Mouse (Mus musculus) ovary, adult 18-20 months (tissue): ENCODE measurements around the gene Ptbp2.

Experiments used
- DNase-seq: peaks from one replicate; pipeline ENCODE4 v3.0.0; 2022; ENCODE audit warnings: low spot score, mixed read lengths

The Ptbp2 gene

GRCm38 (mm10) chr3:119784366-119784765 lies at the start of gene Ptbp2:
TSS of gene Ptbp2 (minus strand) at chr3:119784466.
- DNase-seq = no peak

GRCm38 (mm10) chr3:119814678-119815077 lies 30.4 kb upstream of the Ptbp2 start:
- DNase-seq = no peak

GRCm38 (mm10) chr3:119806123-119806522 lies 21.9 kb upstream of the Ptbp2 start:
- no peak for DNase-seq

- no peak for DNase-seq
Observed at GRCm38 (mm10) chr3:119794677-119795365, 10.6 kb upstream of the Ptbp2 start.

GRCm38 (mm10) chr3:119782946-119783701 lies 1.1 kb downstream of the Ptbp2 start:
- DNase-seq = peak; percentile 68

- peak; percentile 29 for DNase-seq
Observed at GRCm38 (mm10) chr3:119782022-119782945, 2.0 kb downstream of the Ptbp2 start.

GRCm38 (mm10) chr3:119780876-119781275 lies 3.4 kb downstream of the Ptbp2 start:
- DNase-seq = no peak

- DNase-seq = no peak
Observed at GRCm38 (mm10) chr3:119779261-119779660, 5.0 kb downstream of the Ptbp2 start.

GRCm38 (mm10) chr3:119778431-119778830 lies 5.8 kb downstream of the Ptbp2 start:
- DNase-seq = no peak

GRCm38 (mm10) chr3:119776129-119776528 lies 8.1 kb downstream of the Ptbp2 start:
- no peak for DNase-seq

- DNase-seq = no peak
Observed at GRCm38 (mm10) chr3:119772789-119773188, 11.5 kb downstream of the Ptbp2 start.

GRCm38 (mm10) chr3:119763772-119764171 lies 20.5 kb downstream of the Ptbp2 start:
- DNase-seq = no peak

GRCm38 (mm10) chr3:119761732-119762131 lies 22.5 kb downstream of the Ptbp2 start:
- no peak for DNase-seq

- DNase-seq = no peak
Observed at GRCm38 (mm10) chr3:119753791-119754190, 30.5 kb downstream of the Ptbp2 start.

GRCm38 (mm10) chr3:119749551-119750249 lies 34.6 kb downstream of the Ptbp2 start:
- no peak for DNase-seq

GRCm38 (mm10) chr3:119749140-119749539 lies 35.1 kb downstream of the Ptbp2 start:
- DNase-seq = no peak

- no peak for DNase-seq
Observed at GRCm38 (mm10) chr3:119746656-119747055, 37.6 kb downstream of the Ptbp2 start.

GRCm38 (mm10) chr3:119745801-119746200 lies 38.5 kb downstream of the Ptbp2 start:
- DNase-seq = no peak

GRCm38 (mm10) chr3:119729863-119730262 lies 54.4 kb downstream of the Ptbp2 start:
- DNase-seq = no peak

GRCm38 (mm10) chr3:119712066-119712465 lies 72.2 kb downstream of the Ptbp2 start:
- no peak for DNase-seq

- DNase-seq = no peak
Observed at GRCm38 (mm10) chr3:119711503-119711902, 72.8 kb downstream of the Ptbp2 start.

GRCm38 (mm10) chr3:119701467-119701866 lies 82.8 kb downstream of the Ptbp2 start:
- no peak for DNase-seq
